Mouse (Mus musculus): ENCODE data around the gene Fanca.

DNA sequence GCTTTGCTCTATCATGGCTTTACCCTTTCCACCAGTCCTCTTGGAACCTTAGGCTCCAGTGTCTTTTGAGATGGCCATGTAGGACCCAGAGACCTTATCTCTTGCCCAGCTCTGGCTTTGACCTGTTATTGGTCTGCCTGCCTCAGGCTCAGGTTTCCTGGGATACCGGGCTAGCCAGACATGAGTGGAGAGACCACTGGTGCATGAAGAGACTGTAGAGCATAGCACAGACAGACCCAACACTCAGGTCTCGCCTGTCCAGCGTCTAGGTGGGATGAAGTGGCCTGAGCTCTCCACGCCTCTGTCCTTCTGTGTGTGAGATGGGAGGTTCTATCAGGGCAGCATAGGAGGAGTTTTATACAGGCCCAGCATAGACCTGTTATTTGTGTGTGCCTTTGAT lies 30.7 kb upstream of the Fanca start:
- no peak for TF ChIP-seq CTCF (IDR thresholded peaks at IDR 0.05; ENCODE audit: low read depth, low read length)
- TF ChIP-seq TAL1 (conservative IDR thresholded peaks at IDR 0.05; ENCODE audit: low read depth, low read length) = no peak
- TF ChIP-seq GATA1 (IDR thresholded peaks at IDR 0.05; ENCODE audit: borderline replicate concordance, low read length) = no peak
- no peak for TF ChIP-seq GATA2 (IDR thresholded peaks at IDR 0.05; ENCODE audit: borderline replicate concordance, low read depth, low read length)
- no peak for TF ChIP-seq POLR2AphosphoS5 (IDR thresholded peaks at IDR 0.05; ENCODE audit: insufficient replicate concordance, low read depth, low read length)
